Mouse (Mus musculus) cerebellum, adult 2 months (tissue): Measurements from ENCODE around the gene Txnrd3.

ENCODE experiments used
- CTCF ChIP-seq: fragments of 200-500 bp; IDR thresholded peaks from 2 replicates; pipeline ENCODE4 v1.5.1; 2011; ENCODE audit warnings: low read depth, mild to moderate bottlenecking, control low read depth, low read length, moderate library complexity, borderline replicate concordance; ENCODE audit not compliant: insufficient read depth
- POLR2A ChIP-seq: fragments of 200-500 bp; IDR thresholded peaks from 2 replicates; pipeline ENCODE4 v1.6.1; 2011; ENCODE audit warnings: low read length, control low read depth, borderline replicate concordance; ENCODE audit not compliant: insufficient read depth

DNA sequence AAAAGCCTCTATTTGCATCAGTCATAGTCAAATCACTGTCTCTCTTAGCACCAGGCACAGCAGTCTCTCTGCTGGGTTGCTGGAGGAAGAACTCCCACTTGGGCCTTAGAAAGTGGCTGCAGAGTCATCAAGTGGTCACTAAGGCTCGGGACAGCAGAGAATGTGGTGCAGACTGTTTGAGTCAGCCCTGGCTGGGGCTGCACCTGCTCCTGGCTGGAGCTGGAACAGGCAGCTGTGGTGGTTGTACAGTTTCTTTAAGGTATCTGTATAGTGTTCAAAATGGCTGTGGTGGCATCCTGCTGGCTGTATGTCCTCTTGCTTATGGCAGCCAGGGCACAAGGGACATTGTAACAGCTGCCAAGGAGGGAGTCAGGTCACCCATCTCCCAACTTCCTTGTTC is 16.7 kb downstream of the Txnrd3 start:
- TF ChIP-seq POLR2A (no peak), CTCF (no peak)
